Mouse (Mus musculus) fibroblast of lung, adult 2 months (primary cell): ENCODE results near the gene Hspe1.
"Not testable (repeated sequence)": the region's sequence is repeated elsewhere in the genome, so short reads cannot be mapped to it uniquely, and the experiment has no call there.

ENCODE experiments used
- DNase-seq: peaks from one replicate; pipeline ENCODE4 v3.0.0-alpha.2; 2011; ENCODE audit warnings: low read depth

Gene Hspe1

DNA sequence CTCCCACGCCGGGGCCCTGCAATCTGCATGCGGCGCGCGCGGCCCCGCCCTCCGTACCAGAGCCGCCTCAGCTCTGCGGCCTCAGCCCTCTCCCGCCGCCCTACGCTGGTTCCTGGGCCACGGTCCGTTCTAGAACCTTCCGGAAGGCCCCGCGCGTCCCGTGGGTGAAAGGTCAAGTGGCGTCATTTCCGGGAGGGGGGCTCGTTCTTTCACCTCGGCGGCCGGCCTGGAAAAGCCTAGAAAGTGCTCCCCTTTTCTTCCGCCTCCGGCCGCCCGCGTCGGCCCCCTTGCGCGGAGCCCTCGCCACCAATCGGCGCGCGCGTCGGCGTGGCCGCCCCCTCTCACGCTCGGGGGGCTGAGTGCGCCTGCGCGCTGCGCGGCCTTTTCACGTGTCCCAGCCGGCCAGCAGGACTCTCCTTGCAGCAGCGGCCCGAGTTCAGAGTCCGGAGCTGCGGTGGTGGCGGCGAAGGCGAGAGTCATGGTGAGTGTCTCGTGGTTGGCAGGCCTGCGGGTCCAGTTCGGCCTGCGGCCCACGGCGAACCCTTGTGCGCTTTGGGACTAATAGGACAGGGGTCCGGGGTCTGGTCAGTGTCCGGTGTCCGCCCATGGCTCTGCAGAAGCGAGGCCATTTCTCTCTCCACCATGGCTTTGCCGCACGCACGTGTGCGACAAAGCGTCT lies at the start of gene Hspe1, which contains the start of gene Hspd1:
Gene Hspe1, plus strand, starts transcription at position 201 of the 679 bp plus-strand sequence.
Gene Hspd1, minus strand, starts transcription at position 312 of the 679 bp plus-strand sequence.
- DNase-seq = peak; percentile 95

DNA sequence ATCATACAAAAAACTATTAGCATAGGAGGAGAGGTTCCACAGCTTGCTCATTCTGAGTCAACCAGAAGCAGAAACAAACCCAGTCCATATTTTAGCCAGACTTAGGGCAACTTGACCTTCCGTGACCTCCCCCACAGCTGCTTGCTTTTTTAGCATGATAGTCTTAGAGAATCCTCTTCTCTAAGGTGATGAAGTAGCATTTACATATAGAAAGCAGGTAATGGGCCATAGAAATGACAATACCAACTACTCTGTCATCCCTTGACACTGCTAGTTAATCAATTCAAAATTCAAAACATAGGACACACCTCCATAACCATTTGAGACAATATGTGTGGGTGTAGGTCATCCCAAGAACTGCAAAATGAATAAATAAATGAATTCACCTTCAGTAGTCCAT lies 48.0 kb upstream of the Hspe1 start:
- no peak for DNase-seq

DNA sequence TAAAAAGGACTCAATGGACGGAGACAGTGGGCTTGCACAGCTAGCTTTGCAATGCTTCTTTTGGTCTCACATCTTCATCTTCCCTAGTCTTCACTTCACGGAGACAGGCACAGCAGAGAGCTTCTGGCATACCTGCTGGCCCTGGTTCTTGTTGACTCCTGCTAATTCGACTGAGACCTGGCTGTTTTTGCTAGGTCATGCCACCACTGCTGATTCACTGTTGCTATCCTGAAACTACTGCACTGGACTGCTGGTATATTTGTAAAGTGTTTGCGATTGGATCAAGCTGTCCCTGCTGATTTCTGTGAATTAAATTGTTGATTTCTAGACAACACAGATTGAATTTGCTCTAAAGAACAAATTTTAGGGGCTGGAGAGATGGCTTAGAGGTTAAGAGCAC lies 46.2 kb upstream of the Hspe1 start:
- no peak for DNase-seq

DNA sequence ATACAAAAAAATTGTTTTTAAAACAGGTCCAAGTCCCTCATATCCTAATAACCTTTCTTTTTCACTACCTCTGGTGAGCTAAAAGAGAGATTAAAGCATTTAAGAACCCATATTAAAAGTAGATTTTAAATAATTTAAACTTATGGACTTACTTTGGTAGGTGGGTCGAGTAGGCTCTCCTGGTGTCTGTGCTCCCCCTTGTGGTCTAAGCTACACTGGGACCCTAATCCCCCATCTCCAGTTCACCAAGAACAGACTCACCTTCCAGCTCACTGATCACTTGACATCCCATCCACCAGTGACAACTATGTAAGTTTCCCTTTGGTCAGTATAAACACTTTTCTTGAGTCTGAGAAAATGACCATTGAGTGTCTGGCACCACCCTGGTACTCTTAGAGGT lies 45.7 kb upstream of the Hspe1 start:
- DNase-seq = no peak

DNA sequence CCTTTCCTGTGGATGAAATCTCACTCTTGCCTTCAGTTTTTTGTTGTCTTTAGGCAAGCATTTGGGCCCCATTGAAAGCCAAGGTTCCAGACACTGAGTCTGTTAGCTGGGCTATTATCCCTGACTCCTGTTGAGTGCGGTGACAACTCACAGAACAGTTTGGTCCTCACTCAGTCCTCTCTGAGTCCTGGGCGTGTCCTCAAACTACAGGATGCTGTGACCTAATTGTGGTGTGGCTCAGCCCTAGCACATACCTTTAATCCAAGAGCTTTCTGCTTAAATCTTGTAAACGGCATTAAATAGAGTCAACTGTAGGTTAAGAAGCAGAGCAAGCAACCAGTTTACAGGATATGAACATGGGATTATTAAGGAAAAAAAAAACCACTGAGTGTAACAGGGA lies 44.8 kb upstream of the Hspe1 start:
- no peak for DNase-seq

DNA sequence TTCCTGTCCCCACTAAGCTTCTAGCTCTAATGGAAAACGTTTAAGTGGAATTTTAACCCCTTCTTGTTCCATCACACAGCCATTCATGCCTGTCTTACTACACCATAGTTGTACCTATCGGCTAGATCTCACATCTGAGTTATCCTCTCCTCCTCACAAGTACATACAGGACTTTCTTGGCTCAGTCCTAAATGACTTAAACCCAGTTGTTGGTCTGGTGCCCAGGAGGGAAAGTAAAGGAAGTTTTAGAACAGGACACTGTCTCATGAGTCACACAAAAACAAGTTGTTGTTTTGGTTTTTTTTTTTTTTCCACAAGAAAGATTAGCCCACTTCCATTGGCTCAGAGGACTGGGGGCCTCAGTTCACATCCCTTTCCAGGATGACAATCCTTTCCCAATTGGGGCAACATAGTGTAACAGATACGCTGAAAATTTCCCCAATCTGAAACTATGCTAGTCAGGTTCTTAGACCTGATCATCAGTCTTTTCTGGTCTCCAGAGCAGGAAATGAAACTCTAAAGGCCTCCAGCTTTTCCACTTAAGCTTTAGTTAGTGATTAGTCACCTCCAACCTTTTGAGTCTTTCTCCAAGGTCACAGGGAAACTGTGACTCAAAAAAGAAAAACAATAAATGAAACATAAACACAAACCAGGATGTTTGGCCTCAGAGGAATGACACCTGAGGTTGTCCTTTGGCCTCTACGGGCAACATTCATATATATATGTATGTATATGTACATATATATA lies 38.9 kb upstream of the Hspe1 start:
- no peak for DNase-seq

DNA sequence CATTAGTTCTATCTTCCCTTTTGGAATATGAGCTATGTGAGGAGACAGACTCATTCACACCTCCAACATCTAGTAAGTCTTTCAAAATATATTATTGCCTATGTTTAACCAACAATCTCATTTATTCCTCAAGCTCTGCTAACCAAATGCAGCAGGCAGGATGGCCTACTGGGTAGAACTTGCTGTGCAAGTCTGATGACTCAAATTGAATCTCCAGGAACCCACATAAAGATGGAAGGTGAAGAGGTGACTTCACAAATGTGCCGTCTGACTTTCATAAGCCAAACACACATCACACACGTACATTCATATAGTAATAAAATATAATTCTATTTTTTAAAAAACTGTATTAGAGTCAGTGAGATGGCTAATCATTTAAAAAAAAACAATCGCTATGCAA lies 36.3 kb upstream of the Hspe1 start:
- no peak for DNase-seq

DNA sequence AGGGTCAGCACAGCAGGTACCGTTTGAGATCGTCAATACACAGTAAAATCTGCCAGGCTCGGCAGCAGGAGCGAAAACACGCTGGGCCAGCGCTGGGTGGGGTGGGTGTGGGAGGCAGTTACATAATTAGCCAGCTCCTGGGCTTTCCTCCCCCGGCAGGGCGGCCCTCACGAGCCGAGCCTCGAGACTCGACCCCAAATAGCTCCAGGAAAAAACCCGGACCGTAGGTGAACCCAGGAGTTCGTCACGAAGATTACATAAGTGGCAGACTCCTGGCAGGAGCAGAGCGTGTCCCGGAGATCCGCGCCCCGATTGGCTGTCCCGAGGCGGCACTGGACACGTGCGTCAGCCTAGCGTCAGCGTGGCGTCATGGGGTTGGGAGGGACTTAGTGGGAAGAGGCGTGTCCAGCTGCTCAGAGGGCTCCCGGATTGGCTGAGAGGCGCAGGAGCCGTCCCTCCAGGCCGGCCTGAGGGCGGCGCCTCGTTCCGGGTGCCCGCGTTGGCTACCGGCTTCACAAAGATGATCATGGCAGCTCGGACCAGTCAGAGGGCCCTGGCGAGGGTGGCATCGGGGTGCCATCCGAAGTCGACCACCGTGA lies 35.5 kb upstream of the Hspe1 start, which contains the start of gene Coq10b:
Gene Coq10b, plus strand, starts transcription at position 416 of the 599 bp plus-strand sequence.
- peak; percentile 98 for DNase-seq

DNA sequence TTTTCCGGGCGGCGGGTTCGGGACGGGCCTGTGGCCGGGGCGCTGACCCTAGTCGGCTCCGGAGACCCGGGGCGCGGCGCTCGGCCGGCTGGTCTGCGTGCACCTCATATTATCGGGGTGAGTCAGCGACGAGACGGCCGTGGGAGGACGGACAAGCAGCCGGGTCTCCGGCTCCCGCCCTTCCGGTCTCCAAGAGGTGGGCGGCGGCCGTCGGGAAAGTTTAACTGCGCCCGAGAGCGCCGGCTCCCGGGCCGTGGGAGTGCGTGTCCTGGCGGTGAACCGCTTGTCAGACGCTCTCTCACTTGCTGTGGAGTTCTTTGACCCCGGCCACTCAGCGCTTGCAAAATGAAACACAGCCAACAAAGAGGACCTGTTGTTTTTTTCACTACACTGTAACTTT lies 34.9 kb upstream of the Hspe1 start:
- peak; percentile 78 for DNase-seq

DNA sequence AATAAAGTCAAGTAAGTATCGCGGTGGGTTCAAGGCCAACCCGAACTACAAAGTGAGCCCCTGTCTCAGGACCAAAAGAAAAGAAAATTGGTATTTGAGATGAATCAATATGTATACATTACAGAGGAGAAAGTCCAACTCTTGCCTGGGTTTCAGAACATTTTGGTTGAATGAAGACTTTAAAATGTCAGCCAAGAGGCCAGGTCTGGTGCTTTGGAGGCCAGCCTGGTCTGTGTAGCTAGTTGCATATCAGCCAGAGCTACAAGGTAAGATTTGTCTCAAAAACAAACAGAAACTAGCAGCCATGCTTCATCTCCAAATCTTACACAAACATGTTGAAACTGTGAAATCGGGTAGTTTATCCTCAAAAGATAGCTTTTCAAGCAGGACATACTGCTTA lies 34.3 kb upstream of the Hspe1 start:
- DNase-seq = no peak

DNA sequence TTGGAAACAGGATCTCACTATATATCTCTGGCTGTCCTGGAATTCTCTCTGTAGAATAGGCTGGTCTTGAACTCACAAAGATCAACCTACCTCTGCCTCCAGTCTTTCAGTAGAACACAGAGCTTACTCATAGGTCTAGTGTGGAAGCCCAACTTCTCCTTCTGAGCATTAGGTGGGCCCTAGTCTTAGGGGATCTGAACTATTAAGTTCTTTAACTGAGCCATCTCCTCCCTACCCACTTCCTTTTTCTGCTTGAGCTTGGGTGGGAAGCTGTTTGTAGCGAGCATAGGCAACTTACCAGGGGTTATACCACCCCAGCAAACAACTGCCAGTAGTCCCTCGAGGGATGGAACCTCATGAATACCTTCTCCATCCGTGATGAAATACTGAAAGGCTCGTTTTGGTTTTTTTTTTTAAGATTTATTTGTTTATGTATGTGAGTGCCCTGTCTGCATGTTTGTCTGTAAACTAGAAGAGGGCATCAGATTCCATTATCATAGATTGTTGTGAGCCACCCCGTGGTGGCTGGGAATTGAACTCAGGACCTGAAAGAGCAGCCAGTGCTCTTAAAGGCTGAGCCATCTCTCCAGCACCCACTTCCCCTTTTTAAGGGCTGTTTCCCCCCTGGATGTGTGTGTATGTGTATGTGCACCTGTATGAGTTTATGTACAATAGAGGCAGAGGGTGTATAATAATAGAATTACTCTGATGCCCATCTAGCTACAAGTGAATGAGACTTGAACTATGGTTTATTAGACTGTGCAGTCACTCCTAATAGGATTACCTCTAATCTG lies 32.4 kb upstream of the Hspe1 start:
- no peak for DNase-seq

DNA sequence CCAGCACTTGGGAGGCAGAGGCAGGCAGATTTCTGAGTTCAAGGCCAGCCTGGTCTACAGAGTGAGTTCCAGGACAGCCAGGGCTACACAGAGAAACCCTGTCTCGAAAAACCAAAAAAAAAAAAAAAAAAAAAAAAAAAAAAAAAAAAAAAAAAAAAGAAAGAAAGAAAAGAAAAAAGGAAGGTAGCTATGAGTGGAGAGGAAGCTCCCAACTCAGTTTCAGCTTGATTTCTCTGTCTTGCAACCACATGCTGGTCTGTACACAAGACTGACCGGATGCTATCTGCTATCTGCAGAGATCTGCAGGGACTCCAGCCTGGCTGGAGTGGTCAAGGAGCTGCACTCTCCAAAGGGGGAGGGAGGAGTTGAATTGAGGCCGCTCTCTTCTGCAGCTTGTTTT lies 29.5 kb upstream of the Hspe1 start:
- not testable (repeated sequence) for DNase-seq

DNA sequence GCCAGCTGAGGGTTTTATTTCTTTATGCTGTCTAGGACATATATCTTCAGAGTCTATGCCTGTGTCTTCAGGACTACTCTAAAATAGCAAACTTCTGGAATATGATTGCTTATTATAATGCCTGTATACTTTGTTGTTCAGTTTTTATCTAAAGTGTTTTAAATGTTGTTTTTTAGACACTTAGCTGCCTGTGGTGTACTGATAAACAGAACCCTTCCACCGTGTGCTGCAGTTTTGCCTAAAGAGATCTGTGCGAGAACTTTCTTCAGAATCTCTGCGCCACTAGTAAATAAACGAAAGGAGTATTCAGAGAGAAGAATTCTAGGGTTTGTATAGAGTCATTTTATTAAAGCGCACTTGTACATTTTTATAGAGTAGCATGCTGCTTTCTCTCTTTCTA lies 26.8 kb upstream of the Hspe1 start:
- DNase-seq = no peak

DNA sequence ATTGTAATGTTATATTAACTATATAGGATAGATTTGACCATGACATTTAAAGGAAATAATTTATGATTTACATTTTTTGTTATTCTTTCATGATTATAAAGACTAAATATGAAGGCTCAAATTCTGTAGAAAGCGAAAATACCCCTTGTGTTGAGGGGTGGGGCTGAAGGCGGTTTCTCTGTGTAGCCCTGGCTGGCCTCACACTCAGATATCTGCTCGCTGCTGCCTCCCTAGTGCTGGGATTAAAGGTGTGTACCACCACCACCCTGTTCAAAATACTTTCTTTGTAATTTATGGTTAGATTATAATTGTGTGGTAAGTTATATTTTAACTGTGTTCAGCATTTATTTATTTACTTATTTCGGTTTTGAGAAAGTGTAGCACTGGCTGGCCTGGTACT lies 26.2 kb upstream of the Hspe1 start:
- no peak for DNase-seq

DNA sequence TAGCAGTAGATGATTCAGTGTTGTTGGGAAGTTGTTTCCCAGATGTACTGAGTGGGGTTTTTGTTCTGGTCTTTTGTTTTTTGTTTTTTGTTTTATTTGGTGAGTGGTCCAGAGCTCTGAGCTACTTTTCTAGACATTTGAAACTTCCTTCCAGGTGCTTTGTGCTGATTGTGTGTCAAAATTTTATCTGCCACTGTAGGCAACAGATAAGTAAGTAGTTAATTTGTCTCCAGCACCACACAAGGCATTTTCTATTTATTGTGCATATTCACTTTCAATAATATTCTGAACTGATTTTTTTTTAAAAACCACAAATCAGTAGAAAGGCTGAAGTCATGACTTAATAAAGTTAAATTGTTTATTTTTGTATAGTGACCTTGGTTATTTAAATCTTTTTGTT lies 15.6 kb upstream of the Hspe1 start:
- DNase-seq = not testable (repeated sequence)

DNA sequence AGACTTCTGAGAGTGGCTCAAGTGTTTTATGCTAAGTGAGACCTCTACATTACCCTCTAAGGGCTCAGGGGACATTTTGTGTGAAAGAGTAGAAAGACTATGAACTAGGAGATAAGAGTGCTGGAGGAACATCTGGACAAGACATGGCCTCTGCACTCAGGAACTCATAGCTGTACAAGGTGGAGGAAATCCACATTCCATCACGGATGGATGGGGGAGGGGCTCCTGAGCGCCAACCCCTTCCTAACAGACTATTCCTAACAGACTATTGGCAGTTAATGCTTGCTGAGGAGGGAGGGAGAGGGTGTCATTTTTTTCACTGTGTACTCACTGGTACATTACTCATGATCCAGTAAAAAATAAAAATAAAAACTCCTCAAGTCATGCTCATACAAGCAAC lies 13.2 kb upstream of the Hspe1 start:
- no peak for DNase-seq

DNA sequence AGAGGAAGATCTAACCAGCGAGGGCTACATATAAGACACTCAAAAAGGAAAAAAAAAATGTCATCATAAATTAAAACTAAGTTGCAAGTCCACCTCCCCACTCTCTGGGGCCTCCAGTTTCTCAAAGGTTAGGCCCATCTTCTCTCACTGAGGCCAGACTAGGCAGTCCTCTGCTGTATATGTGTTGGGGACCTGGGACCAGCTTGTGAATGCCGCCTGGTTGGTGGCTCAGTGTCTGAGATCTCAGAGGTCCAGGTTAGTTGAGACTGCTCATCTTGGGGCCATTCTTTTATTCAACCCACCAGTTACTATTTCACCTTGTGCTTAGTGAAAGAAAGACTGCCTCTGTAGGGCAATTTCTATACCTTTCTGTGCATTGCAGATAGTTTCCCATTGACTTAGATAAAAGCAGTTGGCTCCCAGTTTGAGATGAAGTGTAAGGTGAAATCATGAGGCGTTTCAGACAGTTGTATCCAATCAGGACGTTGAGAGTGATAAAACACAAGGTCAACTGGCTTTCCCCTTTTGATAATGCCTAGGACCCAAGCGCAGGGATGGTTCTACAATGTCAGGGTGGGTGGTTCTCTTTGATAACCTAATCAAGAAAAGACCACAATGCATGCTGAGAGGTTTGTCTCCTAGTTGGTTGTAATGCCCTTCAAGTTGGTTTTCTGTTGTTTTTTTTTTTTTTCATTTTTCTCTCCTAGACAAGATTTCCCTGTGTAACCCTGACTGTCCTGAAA lies 12.1 kb upstream of the Hspe1 start:
- DNase-seq = no peak

DNA sequence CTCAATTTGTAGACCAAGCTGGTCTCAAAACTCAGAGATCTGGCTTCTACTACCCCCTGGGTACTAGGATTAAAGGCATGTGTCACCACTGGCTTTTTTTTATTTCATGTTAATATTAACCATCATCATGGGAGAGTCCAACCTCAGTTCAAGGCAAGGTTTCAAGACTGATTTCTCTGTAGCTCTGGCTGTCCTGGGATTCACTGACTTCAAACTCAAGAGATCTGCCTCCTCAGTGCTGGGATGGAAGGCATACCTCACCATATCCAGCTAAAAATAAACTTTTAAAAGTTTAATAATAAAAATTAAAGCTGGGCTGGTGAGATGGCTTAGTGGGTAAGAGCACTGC lies 11.6 kb upstream of the Hspe1 start:
- no peak for DNase-seq

DNA sequence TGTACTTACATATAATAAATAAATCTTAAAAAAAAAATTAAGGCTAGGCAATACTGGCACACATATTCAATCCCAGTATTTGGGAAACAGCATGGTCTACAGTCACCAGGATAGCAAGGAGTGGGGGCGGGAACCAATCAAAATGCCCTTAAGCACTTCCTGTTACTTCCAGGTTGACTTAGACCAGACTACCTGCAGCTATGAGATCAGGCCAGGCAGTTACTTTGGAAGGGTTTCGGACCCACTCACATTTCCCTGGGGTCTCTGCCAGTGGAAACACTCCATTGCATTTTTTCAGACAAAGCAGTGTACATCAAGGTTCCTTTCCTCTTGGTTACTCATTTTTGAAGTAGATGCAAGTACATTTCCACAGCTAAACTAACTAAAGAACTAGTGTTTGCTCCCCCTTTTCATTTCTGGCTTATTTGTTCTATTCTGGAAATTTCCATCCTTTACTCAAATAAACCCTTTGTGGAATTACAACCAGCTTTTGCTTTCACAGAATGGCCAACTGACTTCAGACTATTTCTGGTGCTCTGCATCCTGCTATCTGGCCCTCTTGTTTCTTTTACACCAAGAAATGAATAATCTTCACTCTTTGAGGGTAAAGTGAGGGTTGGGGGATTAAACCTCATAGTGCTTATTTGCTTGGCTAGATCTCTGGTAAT lies 10.9 kb upstream of the Hspe1 start:
- no peak for DNase-seq

DNA sequence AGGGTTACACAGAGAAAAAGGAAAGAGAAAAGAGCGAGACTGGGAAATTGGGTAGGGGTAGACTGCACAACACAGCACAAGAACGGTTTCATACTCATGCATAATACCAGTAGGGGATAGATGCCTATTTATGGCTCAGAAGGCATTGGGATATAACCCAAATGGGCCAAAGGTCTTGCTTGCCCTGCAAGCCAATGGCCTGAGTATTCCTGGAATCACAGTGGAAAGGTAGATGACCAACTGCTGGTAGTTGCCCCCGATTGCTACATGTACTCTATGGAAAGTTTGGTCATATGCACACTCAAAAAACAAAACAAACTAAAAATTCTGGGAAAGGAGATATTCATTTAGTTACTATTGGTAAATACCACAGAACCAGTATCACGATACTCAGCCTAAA lies 8.3 kb upstream of the Hspe1 start:
- no peak for DNase-seq

DNA sequence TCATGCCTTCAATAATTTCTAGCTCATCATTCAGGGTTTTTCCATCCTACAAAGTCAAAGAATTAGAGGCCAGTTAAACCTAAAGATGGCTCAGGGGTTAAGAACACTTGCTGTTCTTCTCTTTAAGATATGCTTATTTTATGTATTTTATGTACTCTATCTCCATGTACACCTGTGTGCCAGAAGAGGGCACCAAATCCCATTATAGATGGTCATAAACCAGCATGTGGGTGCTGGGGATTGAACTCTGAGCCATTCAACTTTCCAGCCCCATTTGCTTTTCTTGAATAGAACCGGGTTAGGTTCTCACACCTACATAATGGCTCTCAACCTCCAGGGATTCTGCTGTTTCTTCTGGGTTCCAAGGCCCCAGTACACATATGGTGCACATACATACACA lies 5.8 kb upstream of the Hspe1 start:
- DNase-seq = no peak
